Mouse (Mus musculus) liver, postnatal 0 days (tissue): Measurements from ENCODE around the gene Oit1. TPM values are rescaled to one million over a fixed set of nuclear protein-coding genes. Genes with fewer than 3 reads are reported as not detected.

Experiments
- ATAC-seq: fragments of 200-750 bp; cut with Nextera tagmentation; 2 replicates; pipeline ENCODE4 v1.8.0; 2017; ENCODE audit warnings: mild to moderate bottlenecking, moderate library complexity
- DNase-seq: peaks from one replicate; pipeline ENCODE4 v3.0.0-alpha.2; 2016
- H3K27ac ChIP-seq: fragments of 300-500 bp; sonication (generic); 2 replicates; pipeline ENCODE4 v1.5.1; 2014; ENCODE audit warnings: antibody characterized with exemption, moderate library complexity, mild to moderate bottlenecking, low read depth
- H3K27me3 ChIP-seq: fragments of 300-500 bp; sonication (generic); 2 replicates; pipeline ENCODE4 v1.6.1; 2014; ENCODE audit warnings: low read length, control low read depth, mixed read lengths; ENCODE audit not compliant: insufficient read depth
- H3K36me3 ChIP-seq: fragments of 300-500 bp; sonication (generic); replicated peaks from 2 replicates; pipeline ENCODE4 v1.6.1; 2014; ENCODE audit warnings: mild to moderate bottlenecking, control low read depth, low read length, moderate library complexity, mixed read lengths; ENCODE audit not compliant: insufficient read depth
- H3K4me1 ChIP-seq: fragments of 300-500 bp; sonication (generic); 2 replicates; pipeline ENCODE4 v1.6.1; 2014; ENCODE audit warnings: antibody characterized with exemption, mild to moderate bottlenecking, control low read depth; ENCODE audit not compliant: insufficient read depth
- H3K4me2 ChIP-seq: fragments of 300-500 bp; sonication (generic); 2 replicates; pipeline ENCODE4 v1.6.1; 2014; ENCODE audit warnings: low read depth, mild to moderate bottlenecking, low read length, moderate library complexity, mixed read lengths
- H3K4me3 ChIP-seq: fragments of 300-500 bp; sonication (generic); 2 replicates; pipeline ENCODE4 v1.5.1; 2014; ENCODE audit warnings: low read depth, low read length
- H3K9ac ChIP-seq: fragments of 300-500 bp; sonication (generic); replicated peaks from 2 replicates; pipeline ENCODE4 v1.6.1; 2014; ENCODE audit warnings: mild to moderate bottlenecking, moderate library complexity
- H3K9me3 ChIP-seq: fragments of 300-500 bp; sonication (generic); 2 replicates; pipeline ENCODE4 v1.6.1; 2016; ENCODE audit warnings: mild to moderate bottlenecking, control low read depth, low read length, mixed read lengths
- CTCF ChIP-seq: sonication (generic); IDR thresholded peaks from 2 replicates; pipeline ENCODE4 v1.5.1; 2016; ENCODE audit warnings: antibody characterized with exemption, low read depth
- EP300 ChIP-seq: IDR thresholded peaks from 2 replicates; pipeline ENCODE4 v1.6.1; 2016; ENCODE audit warnings: antibody characterized with exemption, low read depth, mild to moderate bottlenecking
- WGBS: fragments of 180-500 bp; shearing (Covaris S2); extraction: QIAGEN DNeasy Blood & Tissue Kit; methylation state at CpG from one replicate; pipeline ENCODE4 v1.1.7; 2014; ENCODE audit not compliant: insufficient replicate concordance; 5-methylcytosine and 5-hydroxymethylcytosine counted together
- polyA plus RNA-seq: library from polyadenylated mRNA; unstranded; fragments of >200 nt; fragmentation: Nextera tagmentation; extraction: Ambion mirVana; gene quantifications from 2 replicates; pipeline ENCODE4 v1.2.1, GENCODE M21; 2015

Oit1 gene
- not detected in 2 replicates for polyA plus RNA-seq

GRCm38 (mm10) chr14:8378685-8379313 lies at the start of gene Oit1:
Oit1 (minus strand) TSS chr14:8378754.
- no peaks in the 10 kb centered on the region for H3K36me3 ChIP-seq
- H3K27ac ChIP-seq = no peak within 1 kb of the TSS
- DNase-seq (no peak), ATAC-seq (no peak)
- TF ChIP-seq EP300 (no peak), CTCF (no peak)
- no peaks in the 10 kb centered on the region for H3K9me3 ChIP-seq
- no peak within 1 kb of the TSS for H3K4me3 ChIP-seq
- H3K9ac ChIP-seq = no peak within 1 kb of the TSS
- WGBS = 50% methylated on average over 8 of the region's 8 CpGs
- H3K27me3 ChIP-seq = no peaks in the 10 kb centered on the region
- H3K4me1 ChIP-seq = no peaks in the 10 kb centered on the region
- no peak within 1 kb of the TSS for H3K4me2 ChIP-seq

GRCm38 (mm10) chr14:8422833-8423232 lies 44.3 kb upstream of the Oit1 start:
- no peak for DNase-seq
- Histone ChIP-seq H3K27ac (no peak overlapping the region), H3K4me2 (no peak overlapping the region), H3K4me3 (no peak overlapping the region), H3K4me1 (no peaks in the 10 kb centered on the region), H3K27me3 (no peaks in the 10 kb centered on the region), H3K36me3 (no peaks in the 10 kb centered on the region), H3K9me3 (no peaks in the 10 kb centered on the region), H3K9ac (no peak overlapping the region)
- TF ChIP-seq CTCF (no peak), EP300 (no peak)
- no peak for ATAC-seq
- 78% methylated on average over 3 of the region's 3 CpGs for WGBS

- DNase-seq = no peak
- H3K9ac ChIP-seq = no peak overlapping the region
- 23% methylated on average over 10 of the region's 10 CpGs for WGBS
- no peaks in the 10 kb centered on the region for H3K36me3 ChIP-seq
- ATAC-seq = no peak
- H3K9me3 ChIP-seq = no peaks in the 10 kb centered on the region
- no peak overlapping the region for H3K4me2 ChIP-seq
- H3K4me1 ChIP-seq = no peaks in the 10 kb centered on the region
- H3K27ac ChIP-seq = no peak overlapping the region
- no peak overlapping the region for H3K4me3 ChIP-seq
- TF ChIP-seq EP300 (no peak), CTCF (no peak)
- H3K27me3 ChIP-seq = no peaks in the 10 kb centered on the region
Observed at GRCm38 (mm10) chr14:8421199-8421787, 42.7 kb upstream of the Oit1 start.

- H3K27me3 ChIP-seq = no peaks in the 10 kb centered on the region
- DNase-seq = no peak
- WGBS = 55% methylated on average over 3 of the region's 3 CpGs
- no peaks in the 10 kb centered on the region for H3K4me1 ChIP-seq
- no peak for TF ChIP-seq CTCF
- TF ChIP-seq EP300 = no peak
- no peak overlapping the region for H3K27ac ChIP-seq
- no peak overlapping the region for H3K9ac ChIP-seq
- no peak overlapping the region for H3K4me3 ChIP-seq
- no peak for ATAC-seq
- H3K4me2 ChIP-seq = no peak overlapping the region
- no peaks in the 10 kb centered on the region for H3K9me3 ChIP-seq
- no peaks in the 10 kb centered on the region for H3K36me3 ChIP-seq
Observed at GRCm38 (mm10) chr14:8418610-8419009, 40.1 kb upstream of the Oit1 start.

- no peak overlapping the region for H3K4me2 ChIP-seq
- no peaks in the 10 kb centered on the region for H3K27me3 ChIP-seq
- no peak for DNase-seq
- 72% methylated on average over 6 of the region's 6 CpGs for WGBS
- no peak overlapping the region for H3K27ac ChIP-seq
- no peaks in the 10 kb centered on the region for H3K36me3 ChIP-seq
- H3K9ac ChIP-seq = no peak overlapping the region
- TF ChIP-seq EP300 (no peak), CTCF (no peak)
- no peaks in the 10 kb centered on the region for H3K4me1 ChIP-seq
- no peaks in the 10 kb centered on the region for H3K9me3 ChIP-seq
- no peak for ATAC-seq
- no peak overlapping the region for H3K4me3 ChIP-seq
Observed at GRCm38 (mm10) chr14:8405946-8406345, 27.4 kb upstream of the Oit1 start.

GRCm38 (mm10) chr14:8403310-8403709 lies 24.8 kb upstream of the Oit1 start:
- H3K36me3 ChIP-seq = no peaks in the 10 kb centered on the region
- H3K27ac ChIP-seq = no peak overlapping the region
- H3K9ac ChIP-seq = no peak overlapping the region
- TF ChIP-seq CTCF (no peak), EP300 (no peak)
- no peaks in the 10 kb centered on the region for H3K27me3 ChIP-seq
- 89% methylated on average over 3 of the region's 3 CpGs for WGBS
- H3K9me3 ChIP-seq = no peaks in the 10 kb centered on the region
- H3K4me1 ChIP-seq = no peaks in the 10 kb centered on the region
- H3K4me2 ChIP-seq = no peak overlapping the region
- DNase-seq (no peak), ATAC-seq (no peak)
- no peak overlapping the region for H3K4me3 ChIP-seq

- Histone ChIP-seq H3K9me3 (no peaks in the 10 kb centered on the region), H3K27ac (no peak overlapping the region), H3K36me3 (no peaks in the 10 kb centered on the region), H3K27me3 (no peaks in the 10 kb centered on the region), H3K4me3 (no peak overlapping the region), H3K4me2 (no peak overlapping the region), H3K9ac (no peak overlapping the region), H3K4me1 (no peaks in the 10 kb centered on the region)
- peak; percentile 92 for ATAC-seq
- no peak for DNase-seq
- TF ChIP-seq CTCF = no peak
- TF ChIP-seq EP300 = no peak
Observed at GRCm38 (mm10) chr14:8398507-8398906, 20.0 kb upstream of the Oit1 start.
